Mouse (Mus musculus) ovary, postnatal 14 days (tissue): ENCODE measurements at regions not wholly inside any gene's neighbourhood (a gene's known extent, or its start where the extent isn't known, plus 50 kb on each side); places are given as distances from the start of the nearest gene placed in this dataset.

Experiments
- DNase-seq: peaks from one replicate; pipeline ENCODE4 v3.0.0; 2022; ENCODE audit warnings: low spot score

- DNase-seq: peak; percentile 84
Measured at GRCm38 (mm10) chr4:81178782-81179135, 263.9 kb downstream of the Mpdz start.

- DNase-seq: no peak
Measured at GRCm38 (mm10) chr4:81216123-81216522, 226.5 kb downstream of the Mpdz start.

DNA sequence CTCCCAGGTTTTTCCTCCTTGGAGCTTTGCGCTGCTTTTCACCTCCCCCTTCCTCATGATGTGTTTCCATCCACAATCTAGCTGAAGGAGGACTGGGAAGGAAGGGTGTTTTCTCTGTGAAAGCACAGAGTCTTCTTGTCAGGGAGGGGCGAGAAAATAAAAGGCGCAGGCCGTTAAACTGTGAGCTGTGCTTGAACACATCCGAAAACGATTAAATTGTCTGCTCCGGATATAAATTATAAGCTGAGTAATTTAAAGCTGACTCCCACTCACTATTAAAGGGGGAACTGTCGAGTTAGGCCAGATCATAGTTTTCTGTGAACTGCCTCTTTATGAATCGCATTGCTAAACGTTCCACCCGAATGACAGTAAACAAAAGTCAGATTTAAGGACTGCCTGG, 224.6 kb downstream of the Mpdz start:
- no peak for DNase-seq

DNA sequence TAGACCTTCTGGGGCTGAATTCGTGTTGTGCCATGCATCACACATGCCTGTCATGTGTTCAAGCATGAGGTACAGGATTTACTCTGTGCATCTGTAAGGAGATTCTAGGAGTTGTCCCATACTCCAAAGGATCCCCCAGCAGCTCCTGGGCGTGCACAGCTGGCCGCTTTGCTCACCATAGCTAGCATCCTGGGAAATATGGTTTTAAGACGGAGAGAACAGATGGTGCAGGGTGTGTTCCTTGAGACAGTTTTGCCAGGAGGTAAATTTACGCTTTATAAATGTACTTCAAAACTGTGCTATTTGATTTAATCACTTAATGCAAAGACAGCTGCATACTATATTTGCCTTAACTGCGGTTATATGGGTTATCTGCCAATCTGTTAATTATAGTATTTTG, 220.6 kb downstream of the Mpdz start:
- no peak for DNase-seq

DNA sequence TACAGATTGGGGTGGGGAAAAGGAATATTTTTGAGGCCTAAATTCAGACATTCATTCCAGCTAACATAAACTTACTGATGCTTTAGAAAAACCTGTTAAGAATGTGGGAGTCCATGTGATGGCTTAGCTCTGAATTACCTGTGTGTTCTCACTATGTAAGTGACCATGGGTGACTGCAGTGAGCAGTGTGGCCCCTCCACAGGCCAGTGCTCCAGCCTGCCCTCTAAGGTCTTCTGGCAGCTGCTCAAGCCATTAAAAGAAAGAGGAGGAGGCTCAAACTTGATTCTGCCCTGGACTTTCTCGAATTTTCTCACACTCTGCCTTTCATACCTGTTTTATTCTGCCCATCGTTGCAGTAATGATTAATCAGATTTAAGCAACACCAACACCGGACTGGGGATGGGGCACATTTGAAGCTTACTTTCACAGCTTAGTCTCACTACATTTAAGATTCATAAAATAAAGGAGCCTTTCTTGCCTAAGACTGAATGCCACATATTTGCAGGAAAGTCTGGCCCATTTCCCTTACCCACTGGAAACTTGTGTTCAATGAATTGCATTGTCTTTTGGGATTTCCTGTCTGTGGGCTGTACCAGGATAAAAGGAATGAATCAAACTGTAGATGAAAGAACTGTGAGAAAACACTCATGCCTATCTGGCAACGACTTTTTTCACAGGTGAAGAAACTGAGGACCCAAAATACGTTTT, 220.0 kb downstream of the Mpdz start:
- no peak for DNase-seq
